Mouse (Mus musculus) gastrocnemius, adult 18-20 months (tissue): ENCODE results near the gene Cd79a. TPM values are rescaled to one million over a fixed set of nuclear protein-coding genes. Genes with fewer than 3 reads are reported as not detected.
"Not testable (repeated sequence)": the region's sequence is repeated elsewhere in the genome, so short reads cannot be mapped to it uniquely, and the experiment has no call there.

ENCODE experiments used
- DNase-seq: peaks from one replicate; pipeline ENCODE4 v3.0.0; 2021; ENCODE audit warnings: low spot score
- total RNA-seq, 2 experiments: library from RNA; stranded (reverse); gene quantifications; 2 replicates each; pipeline ENCODE4 v1.2.3; 2021

Gene Cd79a
- total RNA-seq, 2 experiments from 2014 or later, result 0.14 TPM; not detected in 1

GRCm38 (mm10) chr7:24885468-24886307 is 11.5 kb upstream of the Cd79a start:
- no peak for DNase-seq

- DNase-seq, result no peak
Observed at GRCm38 (mm10) chr7:24886308-24886633, 10.9 kb upstream of the Cd79a start.

GRCm38 (mm10) chr7:24887096-24887495 is 10.1 kb upstream of the Cd79a start:
- DNase-seq, result no peak

GRCm38 (mm10) chr7:24889431-24890220 is 7.6 kb upstream of the Cd79a start:
- no peak for DNase-seq

GRCm38 (mm10) chr7:24890281-24891216 is 6.6 kb upstream of the Cd79a start:
- peak; percentile 75 for DNase-seq

GRCm38 (mm10) chr7:24891241-24892124 is 5.7 kb upstream of the Cd79a start:
- no peak for DNase-seq

- no peak for DNase-seq
Observed at GRCm38 (mm10) chr7:24892125-24892583, 5.0 kb upstream of the Cd79a start.

- DNase-seq, result not testable (repeated sequence)
Observed at GRCm38 (mm10) chr7:24895749-24896148, 1.4 kb upstream of the Cd79a start.

GRCm38 (mm10) chr7:24896269-24896668 is 912 bp upstream of the Cd79a start:
- DNase-seq, result no peak

GRCm38 (mm10) chr7:24897959-24898358 is 778 bp downstream of the Cd79a start:
- DNase-seq, result no peak

GRCm38 (mm10) chr7:24901114-24901513 is 3.9 kb downstream of the Cd79a start:
- DNase-seq, result no peak

GRCm38 (mm10) chr7:24901842-24902241 is 4.7 kb downstream of the Cd79a start:
- DNase-seq, result no peak

GRCm38 (mm10) chr7:24902264-24902629 is 5.1 kb downstream of the Cd79a start:
- DNase-seq, result no peak

- DNase-seq, result peak; percentile 47
Observed at GRCm38 (mm10) chr7:24902630-24903443, 5.7 kb downstream of the Cd79a start, which contains the start of gene Arhgef1. Arhgef1 (plus strand) TSS chr7:24902912.

- DNase-seq, result no peak
Observed at GRCm38 (mm10) chr7:24903444-24903825, 6.3 kb downstream of the Cd79a start.

GRCm38 (mm10) chr7:24904070-24904483 is 6.9 kb downstream of the Cd79a start:
- peak; percentile 98 for DNase-seq

- DNase-seq, result peak; percentile 52
Observed at GRCm38 (mm10) chr7:24904936-24905335, 7.8 kb downstream of the Cd79a start.

- no peak for DNase-seq
Observed at GRCm38 (mm10) chr7:24906551-24906950, 9.4 kb downstream of the Cd79a start.

- no peak for DNase-seq
Observed at GRCm38 (mm10) chr7:24907211-24907748, 10.1 kb downstream of the Cd79a start.
